Mouse (Mus musculus) cerebellum, postnatal 4 days (tissue): ENCODE results near the gene Rap2b.

Source experiments
- DNase-seq, 2 experiments: peaks; one replicate each; pipeline ENCODE4 v3.0.0; 2022; ENCODE audit warnings: low spot score in 2 of 2, mixed read lengths in 1 of 2

The Rap2b gene

GRCm38 (mm10) chr3:61386368-61386767 lies 24.9 kb downstream of the Rap2b start:
- no peak for DNase-seq

GRCm38 (mm10) chr3:61391564-61391963 lies 30.1 kb downstream of the Rap2b start:
- no peak for DNase-seq

- DNase-seq, result no peak
Observed at GRCm38 (mm10) chr3:61392881-61393280, 31.4 kb downstream of the Rap2b start.

GRCm38 (mm10) chr3:61393520-61393919 lies 32.1 kb downstream of the Rap2b start:
- DNase-seq, result no peak

GRCm38 (mm10) chr3:61395382-61395781 lies 33.9 kb downstream of the Rap2b start:
- DNase-seq, result no peak

- no peak for DNase-seq
Observed at GRCm38 (mm10) chr3:61396728-61397127, 35.3 kb downstream of the Rap2b start.

- no peak for DNase-seq
Observed at GRCm38 (mm10) chr3:61400823-61401387, 39.5 kb downstream of the Rap2b start.

GRCm38 (mm10) chr3:61406921-61407320 lies 45.5 kb downstream of the Rap2b start:
- no peak for DNase-seq

GRCm38 (mm10) chr3:61409683-61410082 lies 48.2 kb downstream of the Rap2b start:
- DNase-seq, result no peak

- DNase-seq, result no peak
Observed at GRCm38 (mm10) chr3:61415883-61416282, 54.4 kb downstream of the Rap2b start.
